Mouse (Mus musculus): Measurements from ENCODE around the gene Ccz1. TPM values are rescaled to one million over a fixed set of nuclear protein-coding genes. Genes with fewer than 3 reads are reported as not detected.

The Ccz1 gene
- polyA plus RNA-seq, 2 experiments: 48.2 to 77.1 TPM

DNA sequence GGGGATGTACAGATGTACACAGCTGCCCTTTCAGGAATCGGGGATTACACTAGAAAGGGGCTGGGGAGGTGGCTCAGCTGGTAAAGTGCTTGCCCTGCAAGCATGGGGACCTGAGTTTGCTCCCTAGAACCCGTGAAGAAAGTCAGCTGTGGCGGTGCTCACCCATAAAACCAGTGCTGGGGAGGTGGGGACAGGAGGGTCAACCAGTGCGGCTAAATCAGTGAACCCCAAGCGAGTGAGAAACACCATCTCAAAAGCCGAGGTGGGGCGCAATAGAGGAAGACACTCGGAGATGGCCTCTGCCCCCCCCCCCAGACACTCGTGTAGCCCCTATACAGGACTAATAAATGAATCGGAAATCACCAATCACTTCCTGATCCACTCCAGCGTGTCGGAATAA lies 48.0 kb downstream of the Ccz1 start:
- ATAC-seq (ENCODE audit: low FRiP score, low read depth) (no peak), DNase-seq (ENCODE audit: low spot score) (no peak)
- H3K36me3 ChIP-seq (ENCODE audit: control insufficient read depth, insufficient read depth, low read length): no peaks in the 10 kb centered on the region
- 89% methylated on average over 12 of the region's 12 CpGs for WGBS
- H3K9me3 ChIP-seq (ENCODE audit: control insufficient read depth, low read length): no peaks in the 10 kb centered on the region
- no peak overlapping the region for H3K4me3 ChIP-seq (replicated peaks; ENCODE audit: low read length)
- no peak for TF ChIP-seq POLR2A (IDR thresholded peaks at IDR 0.05; ENCODE audit: borderline replicate concordance, extremely low read depth, insufficient read depth, insufficient read length)
- H3K4me1 ChIP-seq (ENCODE audit: control insufficient read depth, insufficient read depth, low read length): no peaks in the 10 kb centered on the region
- no peak overlapping the region for H3K9ac ChIP-seq (ENCODE audit: low read depth, low read length, severe bottlenecking)
- no peak overlapping the region for H3K27ac ChIP-seq (replicated peaks; ENCODE audit: low read depth, low read length)
- H3K27me3 ChIP-seq (ENCODE audit: control insufficient read depth, insufficient read depth, low read length): no peaks in the 10 kb centered on the region
- no peak overlapping the region for H3K4me2 ChIP-seq (replicated peaks; ENCODE audit: low read depth, low read length, severe bottlenecking)

DNA sequence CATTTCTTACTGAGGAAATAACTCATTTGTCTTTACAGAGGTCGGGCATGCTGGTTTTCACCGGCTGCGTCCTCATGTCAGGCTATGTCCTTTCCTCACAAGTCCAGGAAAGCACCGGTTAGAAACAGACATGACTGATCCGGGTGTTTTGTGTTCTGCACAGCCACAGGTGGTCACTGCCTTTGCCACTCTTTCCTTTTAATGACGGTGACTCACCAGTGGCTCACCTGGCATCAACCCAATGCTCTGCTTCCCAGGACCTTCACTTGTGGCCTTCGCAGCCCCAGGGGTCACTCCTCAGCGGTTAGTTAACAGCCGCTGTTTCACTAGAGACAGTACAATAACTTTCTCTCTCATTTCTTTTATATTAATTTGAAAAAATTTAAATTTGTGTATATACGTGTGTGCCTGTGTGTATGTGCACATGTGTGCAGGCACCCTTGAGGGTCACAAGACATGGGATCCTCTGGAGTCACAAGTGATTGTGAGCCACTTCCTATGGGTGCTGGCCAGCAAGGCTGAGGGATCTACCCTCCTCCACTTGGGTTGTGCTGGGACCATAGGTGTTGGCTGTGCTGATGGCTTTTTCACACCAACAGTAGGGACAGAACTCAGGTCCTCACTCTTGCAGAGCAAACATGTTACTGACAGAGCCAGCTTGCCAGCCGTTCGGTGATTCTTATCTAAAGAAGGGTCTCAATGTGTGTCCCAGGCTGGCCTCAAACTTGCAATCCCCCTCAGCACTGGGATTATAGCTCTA lies 48.9 kb downstream of the Ccz1 start:
- Histone ChIP-seq H3K4me2 (replicated peaks; ENCODE audit: low read depth, low read length, severe bottlenecking) (no peak overlapping the region), H3K9me3 (ENCODE audit: control insufficient read depth, low read length) (no peaks in the 10 kb centered on the region), H3K4me3 (replicated peaks; ENCODE audit: low read length) (no peak overlapping the region), H3K4me1 (ENCODE audit: control insufficient read depth, insufficient read depth, low read length) (no peaks in the 10 kb centered on the region), H3K27me3 (ENCODE audit: control insufficient read depth, insufficient read depth, low read length) (no peaks in the 10 kb centered on the region), H3K9ac (ENCODE audit: low read depth, low read length, severe bottlenecking) (no peak overlapping the region), H3K27ac (replicated peaks; ENCODE audit: low read depth, low read length) (no peak overlapping the region), H3K36me3 (ENCODE audit: control insufficient read depth, insufficient read depth, low read length) (no peaks in the 10 kb centered on the region)
- no peak for ATAC-seq (ENCODE audit: low FRiP score, low read depth)
- no peak for TF ChIP-seq POLR2A (IDR thresholded peaks at IDR 0.05; ENCODE audit: borderline replicate concordance, extremely low read depth, insufficient read depth, insufficient read length)
- 84% methylated on average over 12 of the region's 12 CpGs for WGBS
- no peak for DNase-seq (ENCODE audit: low spot score)

- ATAC-seq (ENCODE audit: low FRiP score, low read depth) (no peak), DNase-seq (ENCODE audit: low spot score) (no peak)
- Histone ChIP-seq H3K4me1 (ENCODE audit: control insufficient read depth, insufficient read depth, low read length) (no peaks in the 10 kb centered on the region), H3K36me3 (ENCODE audit: control insufficient read depth, insufficient read depth, low read length) (no peaks in the 10 kb centered on the region), H3K9ac (ENCODE audit: low read depth, low read length, severe bottlenecking) (no peak overlapping the region), H3K27ac (replicated peaks; ENCODE audit: low read depth, low read length) (no peak overlapping the region), H3K4me3 (replicated peaks; ENCODE audit: low read length) (no peak overlapping the region), H3K9me3 (ENCODE audit: control insufficient read depth, low read length) (no peaks in the 10 kb centered on the region), H3K4me2 (replicated peaks; ENCODE audit: low read depth, low read length, severe bottlenecking) (no peak overlapping the region), H3K27me3 (ENCODE audit: control insufficient read depth, insufficient read depth, low read length) (no peaks in the 10 kb centered on the region)
- TF ChIP-seq POLR2A (IDR thresholded peaks at IDR 0.05; ENCODE audit: borderline replicate concordance, extremely low read depth, insufficient read depth, insufficient read length): no peak
- WGBS: 79% methylated on average over 8 of the region's 8 CpGs
Observed at GRCm38 (mm10) chr5:143961176-143961575, 53.5 kb downstream of the Ccz1 start.

GRCm38 (mm10) chr5:143959551-143959950 lies 55.1 kb downstream of the Ccz1 start:
- WGBS: 95% methylated on average over 11 of the region's 11 CpGs
- DNase-seq (ENCODE audit: low spot score) (no peak), ATAC-seq (ENCODE audit: low FRiP score, low read depth) (no peak)
- no peaks in the 10 kb centered on the region for H3K9me3 ChIP-seq (ENCODE audit: control insufficient read depth, low read length)
- no peak overlapping the region for H3K27ac ChIP-seq (replicated peaks; ENCODE audit: low read depth, low read length)
- H3K4me2 ChIP-seq (replicated peaks; ENCODE audit: low read depth, low read length, severe bottlenecking): no peak overlapping the region
- H3K4me3 ChIP-seq (replicated peaks; ENCODE audit: low read length): no peak overlapping the region
- no peaks in the 10 kb centered on the region for H3K4me1 ChIP-seq (ENCODE audit: control insufficient read depth, insufficient read depth, low read length)
- no peak overlapping the region for H3K9ac ChIP-seq (ENCODE audit: low read depth, low read length, severe bottlenecking)
- no peak for TF ChIP-seq POLR2A (IDR thresholded peaks at IDR 0.05; ENCODE audit: borderline replicate concordance, extremely low read depth, insufficient read depth, insufficient read length)
- no peaks in the 10 kb centered on the region for H3K27me3 ChIP-seq (ENCODE audit: control insufficient read depth, insufficient read depth, low read length)
- no peaks in the 10 kb centered on the region for H3K36me3 ChIP-seq (ENCODE audit: control insufficient read depth, insufficient read depth, low read length)

GRCm38 (mm10) chr5:143957101-143957500 lies 57.6 kb downstream of the Ccz1 start:
- no peak overlapping the region for H3K27ac ChIP-seq (replicated peaks; ENCODE audit: low read depth, low read length)
- 93% methylated on average over 6 of the region's 6 CpGs for WGBS
- no peaks in the 10 kb centered on the region for H3K36me3 ChIP-seq (ENCODE audit: control insufficient read depth, insufficient read depth, low read length)
- TF ChIP-seq POLR2A (IDR thresholded peaks at IDR 0.05; ENCODE audit: borderline replicate concordance, extremely low read depth, insufficient read depth, insufficient read length): no peak
- DNase-seq (ENCODE audit: low spot score): no peak
- H3K4me1 ChIP-seq (ENCODE audit: control insufficient read depth, insufficient read depth, low read length): no peaks in the 10 kb centered on the region
- no peak overlapping the region for H3K4me2 ChIP-seq (replicated peaks; ENCODE audit: low read depth, low read length, severe bottlenecking)
- H3K27me3 ChIP-seq (ENCODE audit: control insufficient read depth, insufficient read depth, low read length): no peaks in the 10 kb centered on the region
- H3K4me3 ChIP-seq (replicated peaks; ENCODE audit: low read length): no peak overlapping the region
- H3K9ac ChIP-seq (ENCODE audit: low read depth, low read length, severe bottlenecking): no peak overlapping the region
- no peak for ATAC-seq (ENCODE audit: low FRiP score, low read depth)
- H3K9me3 ChIP-seq (ENCODE audit: control insufficient read depth, low read length): no peaks in the 10 kb centered on the region
